Mouse (Mus musculus) CH12.LX (cell line): Measurements from ENCODE around the gene Camta1. TPM values are rescaled to one million over a fixed set of nuclear protein-coding genes. Genes with fewer than 3 reads are reported as not detected.

Source experiments
- DNase-seq: peaks from one replicate; pipeline ENCODE4 v3.0.0-alpha.2; 2013; ENCODE audit errors: extremely low read depth
- H3K27ac ChIP-seq: 2 replicates; pipeline ENCODE4 v1.5.1; 2012; ENCODE audit warnings: low read depth, mild to moderate bottlenecking, control low read depth, moderate library complexity; ENCODE audit not compliant: insufficient read depth
- H3K27me3 ChIP-seq: replicated peaks from 2 replicates; pipeline ENCODE3; 2012; ENCODE audit warnings: inconsistent platforms
- H3K36me3 ChIP-seq, 2 experiments: replicated peaks in 1 of 2; 2 replicates each; pipeline versions ENCODE3 to v1.6.1; 2012; ENCODE audit warnings: inconsistent platforms in 1 of 2, low read length in 1 of 2, mild to moderate bottlenecking in 1 of 2, mixed read lengths in 1 of 2, moderate library complexity in 1 of 2; ENCODE audit not compliant: control insufficient read depth in 1 of 2, insufficient read depth in 1 of 2
- H3K4me1 ChIP-seq, 2 experiments: 2 replicates each; pipeline ENCODE4 v1.6.1; 2012; ENCODE audit warnings: inconsistent platforms in 1 of 2, moderate library complexity in 1 of 2; ENCODE audit not compliant: insufficient read depth in 2 of 2, control insufficient read depth in 1 of 2
- H3K4me2 ChIP-seq: 2 replicates; pipeline ENCODE4 v1.6.1; 2012; ENCODE audit warnings: low read depth, mild to moderate bottlenecking, control low read depth; ENCODE audit not compliant: poor library complexity, insufficient read depth, severe bottlenecking
- H3K4me3 ChIP-seq, 3 experiments: fragments of 150-350 bp in 1 of 3; sonication (generic) in 1 of 3; replicated peaks in 1 of 3; 2 replicates each; pipeline versions ENCODE3 to v1.5.1; 2011 to 2012; ENCODE audit warnings: low read depth in 2 of 3, low read length in 2 of 3, mild to moderate bottlenecking in 2 of 3, moderate library complexity in 2 of 3, control low read depth in 1 of 3, improper control_type of control experiment in 1 of 3, inconsistent platforms in 1 of 3, mixed read lengths in 1 of 3; ENCODE audit not compliant: poor library complexity in 1 of 3
- H3K79me2 ChIP-seq: replicated peaks from 2 replicates; pipeline ENCODE4 v1.6.1; 2012; ENCODE audit warnings: mild to moderate bottlenecking, moderate library complexity; ENCODE audit not compliant: control insufficient read depth, poor library complexity, insufficient read depth, severe bottlenecking; ENCODE audit errors: extremely low read depth
- H3K9ac ChIP-seq: 2 replicates; pipeline ENCODE4 v1.6.1; 2012; ENCODE audit warnings: low read depth, mild to moderate bottlenecking, control low read depth, moderate library complexity; ENCODE audit not compliant: insufficient read depth
- H3K9me3 ChIP-seq: replicated peaks from 2 replicates; pipeline ENCODE3; 2012; ENCODE audit warnings: low read length, inconsistent platforms, mixed read lengths
- BHLHE40 ChIP-seq: IDR thresholded peaks from 2 replicates; pipeline ENCODE4 v1.6.1; 2011; ENCODE audit warnings: mild to moderate bottlenecking, low read depth, low read length, improper control_type of control experiment
- CHD1 ChIP-seq: IDR thresholded peaks from 2 replicates; pipeline ENCODE4 v1.6.1; 2012; ENCODE audit warnings: low read depth, low read length, improper control_type of control experiment, inconsistent platforms
- CHD2 ChIP-seq: IDR thresholded peaks from 2 replicates; pipeline ENCODE4 v1.6.1; 2011; ENCODE audit warnings: low read length, improper control_type of control experiment
- E2F4 ChIP-seq: IDR thresholded peaks from 2 replicates; pipeline ENCODE4 v1.6.1; 2011; ENCODE audit warnings: low read depth, low read length, improper control_type of control experiment; ENCODE audit not compliant: insufficient replicate concordance
- ELF1 ChIP-seq: IDR thresholded peaks from 2 replicates; pipeline ENCODE4 v1.6.1; 2014; ENCODE audit warnings: low read depth, mild to moderate bottlenecking, inconsistent platforms, low read length, improper control_type of control experiment
- GABPA ChIP-seq: IDR thresholded peaks from 2 replicates; pipeline ENCODE4 v1.6.1; 2012; ENCODE audit warnings: low read depth, low read length, improper control_type of control experiment, inconsistent platforms; ENCODE audit not compliant: insufficient replicate concordance
- HCFC1 ChIP-seq: IDR thresholded peaks from 2 replicates; pipeline ENCODE4 v1.6.1; 2012; ENCODE audit warnings: low read depth, mild to moderate bottlenecking, inconsistent platforms, low read length, improper control_type of control experiment
- IRF4 ChIP-seq: IDR thresholded peaks from 2 replicates; pipeline ENCODE4 v1.6.1; 2014; ENCODE audit warnings: low read depth, mild to moderate bottlenecking, inconsistent platforms, low read length, improper control_type of control experiment
- MAFK ChIP-seq: IDR thresholded peaks from 2 replicates; pipeline ENCODE4 v1.6.1; 2011; ENCODE audit warnings: low read length, improper control_type of control experiment; ENCODE audit not compliant: insufficient replicate concordance
- MAX ChIP-seq: IDR thresholded peaks from 2 replicates; pipeline ENCODE4 v1.6.1; 2011; ENCODE audit warnings: low read length, improper control_type of control experiment
- MEF2A ChIP-seq: IDR thresholded peaks from 2 replicates; pipeline ENCODE4 v1.6.1; 2014; ENCODE audit warnings: low read depth, mild to moderate bottlenecking, inconsistent platforms, low read length, improper control_type of control experiment, borderline replicate concordance
- MXI1 ChIP-seq: IDR thresholded peaks from 2 replicates; pipeline ENCODE4 v1.6.1; 2011; ENCODE audit warnings: mild to moderate bottlenecking, low read depth, low read length, improper control_type of control experiment
- NELFE ChIP-seq: IDR thresholded peaks from 2 replicates; pipeline ENCODE4 v1.6.1; 2011; ENCODE audit warnings: low read depth, low read length, improper control_type of control experiment
- NRF1 ChIP-seq: IDR thresholded peaks from 2 replicates; pipeline ENCODE4 v1.6.1; 2014; ENCODE audit warnings: low read depth, mild to moderate bottlenecking, inconsistent platforms, low read length, improper control_type of control experiment, moderate library complexity
- PAX5 ChIP-seq: IDR thresholded peaks from 2 replicates; pipeline ENCODE4 v1.6.1; 2012; ENCODE audit warnings: low read length, inconsistent platforms, mixed read lengths
- POLR2A ChIP-seq: IDR thresholded peaks from 2 replicates; pipeline ENCODE4 v1.6.1; 2011; ENCODE audit warnings: low read depth, mild to moderate bottlenecking, improper control_type of control experiment, low read length
- POLR2AphosphoS2 ChIP-seq: IDR thresholded peaks from 2 replicates; pipeline ENCODE4 v1.6.1; 2011; ENCODE audit warnings: low read depth, low read length, improper control_type of control experiment
- SIN3A ChIP-seq: IDR thresholded peaks from 2 replicates; pipeline ENCODE4 v1.6.1; 2012; ENCODE audit warnings: low read length, improper control_type of control experiment, inconsistent platforms
- TBP ChIP-seq: conservative IDR thresholded peaks from 2 replicates; pipeline ENCODE4 v1.6.1; 2011; ENCODE audit warnings: low read depth, low read length, improper control_type of control experiment
- UBTF ChIP-seq: IDR thresholded peaks from 2 replicates; pipeline ENCODE4 v1.6.1; 2012; ENCODE audit warnings: low read depth, mild to moderate bottlenecking, inconsistent platforms, low read length, improper control_type of control experiment, moderate library complexity
- USF1 ChIP-seq: IDR thresholded peaks from 2 replicates; pipeline ENCODE4 v1.6.1; 2014; ENCODE audit warnings: low read depth, mild to moderate bottlenecking, inconsistent platforms, low read length, improper control_type of control experiment
- USF2 ChIP-seq: conservative IDR thresholded peaks from 2 replicates; pipeline ENCODE4 v1.6.1; 2011; ENCODE audit warnings: low read depth, low read length, improper control_type of control experiment
- ZC3H11A ChIP-seq: IDR thresholded peaks from 2 replicates; pipeline ENCODE4 v1.6.1; 2012; ENCODE audit warnings: low read depth, mild to moderate bottlenecking, inconsistent platforms, low read length, improper control_type of control experiment
- ZMIZ1 ChIP-seq: IDR thresholded peaks from 2 replicates; pipeline ENCODE4 v1.6.1; 2012; ENCODE audit warnings: low read depth, mild to moderate bottlenecking, inconsistent platforms, low read length, improper control_type of control experiment
- dilution Hi-C: fragments of 300-500 bp; cut with MboI; formaldehyde crosslinking; loops from 2 replicates; pipeline ENCODE4 v1.14.3; 2020; ENCODE audit warnings: low sequenced_read_pairs; ENCODE audit not compliant: extremely low pct_unique_long_range_greater_than_20kb, extremely low pct_ligation_motif_present
- in situ Hi-C: fragments of 300-500 bp; cut with MboI; formaldehyde crosslinking; loops from 3 replicates; pipeline ENCODE4 v1.14.3; 2019; ENCODE audit warnings: low sequenced_read_pairs, low pct_ligation_motif_present, low pct_unique_long_range_greater_than_20kb, mixed read lengths
- polyA plus RNA-seq: library from polyadenylated mRNA; unstranded; fragments of >175 nt; gene quantifications from 2 replicates; pipeline ENCODE4 v1.2.1, GENCODE M21; 2012; ENCODE audit warnings: low read depth; ENCODE audit not compliant: insufficient read length
- total RNA-seq, 2 experiments: library from RNA; depleted of rRNA; stranded (reverse); fragments of 300-350 nt in 1 of 2; fragments of >200 nt in 1 of 2; gene quantifications; 2 replicates each; pipeline ENCODE4 v1.2.3; 2012 to 2014

Gene Camta1
- total and polyA plus RNA-seq, 3 experiments, result 9.9 to 32.5 (median 15.3) TPM

GRCm38 (mm10) chr4:151385985-151386700 is 475.5 kb downstream of the Camta1 start:
- TF ChIP-seq PAX5 (no peak), UBTF (no peak), GABPA (no peak), NRF1 (no peak), MEF2A (no peak), TBP (no peak), ELF1 (no peak), MAX (no peak), CHD2 (no peak), MXI1 (no peak)
- peaks cover 90% of the 10 kb centered on the region for H3K9me3 ChIP-seq
- in situ Hi-C loops, result no loop called here

GRCm38 (mm10) chr4:151377731-151378130 is 483.9 kb downstream of the Camta1 start:
- H3K27ac ChIP-seq, result no peak overlapping the region
- no peak for DNase-seq
- in situ Hi-C loops (no loop called here), dilution Hi-C loops (no loop called here)
- peaks cover 94% of the 10 kb centered on the region for H3K9me3 ChIP-seq
- H3K36me3 ChIP-seq, result no peaks in the 10 kb centered on the region
- TF ChIP-seq NELFE, result no peak
- no peak for TF ChIP-seq USF2
- TF ChIP-seq POLR2A, result no peak
- no peak for TF ChIP-seq IRF4
- no peak for TF ChIP-seq BHLHE40
- no peak for TF ChIP-seq ZMIZ1
- no peak for TF ChIP-seq CHD1
- TF ChIP-seq NRF1, result no peak
- TF ChIP-seq POLR2AphosphoS2, result no peak
- no peak for TF ChIP-seq PAX5
- no peak for TF ChIP-seq USF1
- no peak for TF ChIP-seq E2F4
- TF ChIP-seq HCFC1, result no peak
- no peak for TF ChIP-seq MXI1
- TF ChIP-seq SIN3A, result no peak
- no peak for TF ChIP-seq GABPA
- no peak for TF ChIP-seq ZC3H11A
- TF ChIP-seq MAFK, result no peak
- no peak overlapping the region for H3K9ac ChIP-seq
- no peak overlapping the region for H3K4me2 ChIP-seq
- no peaks in the 10 kb centered on the region for H3K27me3 ChIP-seq
- no peaks in the 10 kb centered on the region for H3K79me2 ChIP-seq
- no peaks in the 10 kb centered on the region for H3K4me1 ChIP-seq
- peak overlapping the region in 1 of 3 experiments; percentile 12 for H3K4me3 ChIP-seq

More at GRCm38 (mm10) chr4:151385985-151386700, 475.5 kb downstream of the Camta1 start:
- dilution Hi-C loops, result no loop called here
- no peak for DNase-seq
- Histone ChIP-seq H3K79me2 (no peaks in the 10 kb centered on the region), H3K36me3 (no peaks in the 10 kb centered on the region), H3K4me2 (no peak overlapping the region), H3K4me1 (no peaks in the 10 kb centered on the region), H3K27me3 (no peaks in the 10 kb centered on the region), H3K27ac (no peak overlapping the region), H3K4me3 (no peak overlapping the region), H3K9ac (no peak overlapping the region)
